Mouse (Mus musculus): ENCODE results near the gene Clec4n.

- TF ChIP-seq CTCF (IDR thresholded peaks at IDR 0.05; ENCODE audit: control insufficient read depth, insufficient read depth, insufficient read length) (no peak), CEBPB (IDR thresholded peaks at IDR 0.05; ENCODE audit: low read depth) (no peak), MYOG (IDR thresholded peaks at IDR 0.05; ENCODE audit: control insufficient read depth, extremely low read depth, insufficient read length) (no peak), MYOD1 (IDR thresholded peaks at IDR 0.05; ENCODE audit: control insufficient read depth, insufficient read length, low read depth) (no peak)
Measured at GRCm38 (mm10) chr6:123260868-123261267, 31.2 kb downstream of the Clec4n start.
